Mouse (Mus musculus): ENCODE measurements around the gene Ddx43. TPM values are rescaled to one million over a fixed set of nuclear protein-coding genes. Genes with fewer than 3 reads are reported as not detected.
"Not testable (repeated sequence)": the region's sequence is repeated elsewhere in the genome, so short reads cannot be mapped to it uniquely, and the experiment has no call there.

Gene Ddx43
- 0.34 and 0.51 TPM in 2 replicates for polyA plus RNA-seq (2016; fragmentation: Nextera tagmentation; extraction: Ambion mirVana)

GRCm38 (mm10) chr9:78395630-78396351 is at the start of gene Ddx43:
TSS of gene Ddx43 (plus strand) at chr9:78395777.
- Histone ChIP-seq H3K27ac (no peak within 1 kb of the TSS), H3K9me3 (replicated peaks) (no peaks in the 10 kb centered on the region), H3K4me2 (replicated peaks) (peak within 1 kb of the TSS; percentile 63), H3K4me1 (0 out of 2 replicates have a peak, but pooled peaks cover 8% of the 10 kb centered on the region), H3K27me3 (peaks cover 53% of the 10 kb centered on the region), H3K9ac (peak within 1 kb of the TSS; percentile 44; the same call in 1 of the 2 replicates), H3K4me3 (peak within 1 kb of the TSS; percentile 43), H3K36me3 (no peaks in the 10 kb centered on the region)
- ATAC-seq (ENCODE audit: low FRiP score): peak; percentile 96
- 4% methylated on average over 90 of the region's 93 CpGs for WGBS

- no peaks in the 10 kb centered on the region for H3K27me3 ChIP-seq
- H3K9ac ChIP-seq: no peak overlapping the region
- 69% methylated on average over 3 of the region's 3 CpGs for WGBS
- H3K4me2 ChIP-seq (replicated peaks): no peak overlapping the region
- no peak overlapping the region for H3K27ac ChIP-seq
- no peaks in the 10 kb centered on the region for H3K4me1 ChIP-seq
- ATAC-seq (ENCODE audit: low FRiP score): no peak
- H3K4me3 ChIP-seq: no peak overlapping the region
- no peaks in the 10 kb centered on the region for H3K36me3 ChIP-seq
- H3K9me3 ChIP-seq (replicated peaks): no peaks in the 10 kb centered on the region
These were observed 48.6 kb upstream of the Ddx43 start for GRCm38 (mm10) chr9:78347004-78347403.

DNA sequence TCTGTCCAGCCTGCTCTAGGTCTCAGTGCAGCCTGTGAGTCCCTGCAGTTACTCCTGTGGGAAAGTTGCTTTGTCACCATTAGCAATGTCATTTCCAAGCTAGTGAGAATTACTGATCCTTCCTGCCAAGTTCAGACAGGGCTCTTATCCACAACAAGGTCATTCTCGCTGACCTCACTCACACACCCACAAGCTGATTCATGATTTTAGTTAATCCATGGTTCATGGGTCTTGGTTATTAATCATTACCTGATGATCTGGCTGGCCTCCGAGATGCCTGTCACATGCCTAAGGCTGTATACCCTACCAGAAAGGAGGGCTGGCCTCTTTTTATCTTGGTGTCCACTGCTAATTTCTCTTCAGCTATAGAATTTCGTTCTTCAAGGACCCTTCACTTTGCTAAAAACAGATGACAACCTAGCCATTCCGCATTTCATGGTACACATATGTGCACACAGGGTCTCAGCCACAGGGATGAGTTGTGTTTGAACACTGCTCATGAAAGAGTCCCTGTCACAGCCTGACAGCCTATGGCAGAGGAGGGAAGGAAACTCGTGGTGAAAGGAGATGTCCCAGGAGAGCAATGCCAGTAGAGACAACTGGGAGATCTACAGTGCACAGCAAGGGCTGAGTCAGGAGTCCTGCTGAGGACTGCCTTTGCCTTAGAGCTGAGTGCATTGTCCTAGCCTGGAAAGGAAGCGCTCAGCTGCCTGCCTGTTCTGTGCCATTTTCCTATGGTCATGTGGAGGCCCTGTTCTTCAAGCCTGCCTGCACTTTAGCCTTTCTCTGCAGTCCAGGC is 47.2 kb upstream of the Ddx43 start:
- not testable (repeated sequence) for H3K4me1 ChIP-seq; H3K4me2 ChIP-seq (replicated peaks); ATAC-seq (ENCODE audit: low FRiP score); H3K36me3 ChIP-seq; H3K9ac ChIP-seq; H3K9me3 ChIP-seq (replicated peaks); H3K4me3 ChIP-seq; H3K27me3 ChIP-seq; H3K27ac ChIP-seq
- WGBS: 73% methylated on average over 6 of the region's 6 CpGs

DNA sequence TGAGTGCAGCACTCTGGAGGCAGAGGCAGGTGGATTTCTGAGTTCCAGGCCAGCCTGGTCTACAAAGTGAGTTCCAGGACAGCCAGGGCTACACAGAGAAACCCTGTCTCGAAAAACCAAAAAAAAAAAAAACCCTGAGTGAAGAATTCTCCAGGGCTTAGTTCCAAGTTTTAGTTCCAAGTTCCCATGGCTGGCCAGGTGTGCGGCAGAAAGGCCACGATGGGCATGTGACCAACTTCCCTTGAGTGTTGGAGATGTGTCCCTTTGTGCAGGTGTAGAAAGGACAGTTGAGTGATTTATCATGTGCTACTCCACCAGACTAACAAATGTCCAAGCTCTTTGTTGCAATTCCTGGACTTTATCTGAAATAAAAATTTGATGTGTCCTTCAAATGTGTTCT is 46.4 kb upstream of the Ddx43 start:
- ATAC-seq (ENCODE audit: low FRiP score); H3K27me3 ChIP-seq; H3K27ac ChIP-seq; H3K9ac ChIP-seq; H3K9me3 ChIP-seq (replicated peaks); H3K4me2 ChIP-seq (replicated peaks); H3K4me1 ChIP-seq; H3K4me3 ChIP-seq; H3K36me3 ChIP-seq: not testable (repeated sequence)
- WGBS: 85% methylated on average over 3 of the region's 3 CpGs

GRCm38 (mm10) chr9:78350007-78350406 is 45.6 kb upstream of the Ddx43 start:
- not testable (repeated sequence) for H3K27me3 ChIP-seq; H3K9me3 ChIP-seq (replicated peaks); H3K4me1 ChIP-seq; H3K9ac ChIP-seq; H3K36me3 ChIP-seq; H3K27ac ChIP-seq; H3K4me3 ChIP-seq; ATAC-seq (ENCODE audit: low FRiP score); H3K4me2 ChIP-seq (replicated peaks)

- Histone ChIP-seq H3K36me3 (no peaks in the 10 kb centered on the region), H3K27me3 (no peaks in the 10 kb centered on the region), H3K9me3 (replicated peaks) (no peaks in the 10 kb centered on the region), H3K9ac (no peak overlapping the region), H3K4me2 (replicated peaks) (no peak overlapping the region), H3K27ac (no peak overlapping the region), H3K4me1 (no peaks in the 10 kb centered on the region), H3K4me3 (no peak overlapping the region)
- 86% methylated on average over 6 of the region's 6 CpGs for WGBS
- no peak for ATAC-seq (ENCODE audit: low FRiP score)
These were observed 43.9 kb upstream of the Ddx43 start for GRCm38 (mm10) chr9:78351504-78352220.

DNA sequence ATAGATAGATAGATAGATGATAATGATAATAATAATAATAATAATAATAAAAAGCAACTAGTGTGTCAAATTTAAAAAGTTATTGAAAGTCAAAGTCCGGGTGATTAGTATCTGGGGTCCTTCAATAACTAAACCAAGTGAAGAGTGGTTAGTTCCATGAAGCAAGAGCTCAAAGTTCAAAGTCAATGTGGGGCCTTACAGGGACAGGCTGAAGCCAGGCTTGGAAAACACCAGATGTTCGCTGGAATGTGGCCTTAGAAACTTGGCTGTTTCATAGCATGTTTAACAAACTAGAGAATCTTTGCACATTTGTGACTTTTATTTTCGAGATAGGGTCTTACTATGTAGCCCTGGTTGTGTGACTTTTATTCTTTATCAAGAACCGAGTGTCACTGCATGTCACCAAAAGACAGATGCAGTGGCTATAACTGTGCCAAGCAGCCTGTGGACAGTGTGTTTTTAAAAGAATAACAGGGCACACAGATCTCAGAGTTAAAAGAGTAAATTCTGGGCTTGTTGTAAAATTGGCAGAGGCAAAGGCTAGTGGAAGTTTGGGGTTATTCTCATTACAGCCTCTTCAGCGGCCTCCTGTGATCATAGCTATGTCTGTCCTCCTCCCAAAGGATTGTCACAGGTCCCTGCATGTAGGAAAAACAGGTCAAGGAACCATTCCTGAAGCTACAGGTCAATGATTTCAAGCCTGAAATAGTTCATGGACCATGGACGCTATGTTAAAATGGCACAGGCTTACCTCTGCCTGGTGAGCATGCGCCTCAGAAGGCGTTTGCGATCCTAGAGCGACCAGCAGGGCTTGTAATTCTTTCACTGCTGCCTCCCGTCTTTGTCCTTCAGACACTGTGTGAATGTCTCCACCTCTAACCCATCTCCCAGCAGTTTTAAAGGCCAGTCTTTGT is 40.7 kb upstream of the Ddx43 start:
- Histone ChIP-seq H3K4me2 (replicated peaks) (no peak overlapping the region), H3K4me3 (no peak overlapping the region), H3K27ac (no peak overlapping the region), H3K9me3 (replicated peaks) (no peaks in the 10 kb centered on the region), H3K9ac (no peak overlapping the region), H3K4me1 (no peaks in the 10 kb centered on the region), H3K36me3 (no peaks in the 10 kb centered on the region), H3K27me3 (no peaks in the 10 kb centered on the region)
- WGBS: 82% methylated on average over 11 of the region's 11 CpGs
- ATAC-seq (ENCODE audit: low FRiP score): no peak

GRCm38 (mm10) chr9:78355611-78356010 is 40.0 kb upstream of the Ddx43 start, which contains the start of gene Gsta2:
TSS of gene Gsta2 (minus strand) at chr9:78355788.
- H3K9ac ChIP-seq: no peak within 1 kb of the TSS
- H3K9me3 ChIP-seq (replicated peaks): no peaks in the 10 kb centered on the region
- ATAC-seq (ENCODE audit: low FRiP score): no peak
- 87% methylated on average over 8 of the region's 8 CpGs for WGBS
- no peaks in the 10 kb centered on the region for H3K4me1 ChIP-seq
- H3K4me3 ChIP-seq: no peak within 1 kb of the TSS
- no peaks in the 10 kb centered on the region for H3K36me3 ChIP-seq
- H3K4me2 ChIP-seq (replicated peaks): no peak within 1 kb of the TSS
- no peaks in the 10 kb centered on the region for H3K27me3 ChIP-seq
- H3K27ac ChIP-seq: no peak within 1 kb of the TSS

GRCm38 (mm10) chr9:78358053-78358452 is 37.5 kb upstream of the Ddx43 start:
- Histone ChIP-seq H3K36me3 (no peaks in the 10 kb centered on the region), H3K27me3 (no peaks in the 10 kb centered on the region), H3K9me3 (replicated peaks) (no peaks in the 10 kb centered on the region), H3K4me2 (replicated peaks) (no peak overlapping the region), H3K9ac (no peak overlapping the region), H3K4me3 (no peak overlapping the region), H3K4me1 (no peaks in the 10 kb centered on the region), H3K27ac (no peak overlapping the region)
- ATAC-seq (ENCODE audit: low FRiP score): peak; percentile 73; the same call in 1 of the 2 replicates
- 18% methylated on average over 9 of the region's 9 CpGs for WGBS

- 73% methylated on average over 6 of the region's 6 CpGs for WGBS
- ATAC-seq (ENCODE audit: low FRiP score): no peak
- H3K4me1 ChIP-seq: no peaks in the 10 kb centered on the region
These were observed 35.7 kb upstream of the Ddx43 start for GRCm38 (mm10) chr9:78359750-78360483.

DNA sequence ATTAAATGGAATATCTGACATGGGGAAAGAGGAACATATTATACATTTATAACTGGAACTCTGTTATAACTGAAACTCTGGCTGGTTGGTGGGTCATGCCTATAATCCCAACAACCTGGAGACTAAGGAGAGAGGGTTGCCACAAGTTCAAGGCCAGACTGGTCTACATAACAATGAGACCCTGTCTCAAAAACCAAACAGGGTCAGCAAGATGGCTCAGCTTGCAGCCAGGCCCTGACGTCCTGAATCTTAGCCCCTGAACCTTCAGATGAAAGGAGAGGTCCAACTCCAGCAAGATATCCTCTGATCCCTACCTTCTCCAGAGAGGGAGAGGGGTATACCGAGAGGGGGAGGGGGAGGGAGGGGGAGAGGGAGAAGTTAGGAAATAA is 35.1 kb upstream of the Ddx43 start:
- H3K9ac ChIP-seq: no peak overlapping the region
- H3K27me3 ChIP-seq: no peaks in the 10 kb centered on the region
- H3K4me2 ChIP-seq (replicated peaks): no peak overlapping the region
- H3K4me3 ChIP-seq: no peak overlapping the region
- no peak overlapping the region for H3K27ac ChIP-seq
- WGBS: 38% methylated on average over 2 of the region's 2 CpGs
- ATAC-seq (ENCODE audit: low FRiP score): no peak
- H3K36me3 ChIP-seq: no peaks in the 10 kb centered on the region
- H3K9me3 ChIP-seq (replicated peaks): no peaks in the 10 kb centered on the region
- no peaks in the 10 kb centered on the region for H3K4me1 ChIP-seq

More at GRCm38 (mm10) chr9:78359750-78360483, 35.7 kb upstream of the Ddx43 start:
- no peak overlapping the region for H3K9ac ChIP-seq
- H3K27me3 ChIP-seq: no peaks in the 10 kb centered on the region
- H3K36me3 ChIP-seq: no peaks in the 10 kb centered on the region
- H3K9me3 ChIP-seq (replicated peaks): no peaks in the 10 kb centered on the region
- H3K27ac ChIP-seq: no peak overlapping the region
- no peak overlapping the region for H3K4me3 ChIP-seq
- H3K4me2 ChIP-seq (replicated peaks): no peak overlapping the region

Measured in hindbrain, embryonic 12.5 days (tissue).